Mouse (Mus musculus): ENCODE measurements around the gene Arfgef2. TPM values are rescaled to one million over a fixed set of nuclear protein-coding genes. Genes with fewer than 3 reads are reported as not detected.

The Arfgef2 gene
- polyA plus RNA-seq, 1 experiment from 2014 or later = 3.8 TPM

- Histone ChIP-seq H3K4me1 (replicated peaks; ENCODE audit: control insufficient read depth, insufficient read depth, low read length) (no peaks in the 10 kb centered on the region), H3K36me3 (ENCODE audit: control insufficient read depth, insufficient read depth, low read length) (no peaks in the 10 kb centered on the region), H3K27me3 (ENCODE audit: control insufficient read depth, insufficient read depth, low read length) (no peaks in the 10 kb centered on the region), H3K4me3 (ENCODE audit: low read depth, low read length) (no peak overlapping the region), H3K9ac (ENCODE audit: low read depth, low read length) (no peak overlapping the region), H3K4me2 (replicated peaks; ENCODE audit: low read depth, low read length) (no peak overlapping the region), H3K9me3 (ENCODE audit: control insufficient read depth, low read length) (no peaks in the 10 kb centered on the region), H3K27ac (ENCODE audit: low read depth, low read length) (no peak overlapping the region)
- ATAC-seq (ENCODE audit: low FRiP score) (no peak), DNase-seq (ENCODE audit: low spot score) (no peak)
- WGBS = 95% methylated on average over 6 of the region's 6 CpGs
These were observed 70.2 kb downstream of the Arfgef2 start for GRCm38 (mm10) chr2:166875561-166875960.

GRCm38 (mm10) chr2:166876331-166876730 lies 70.9 kb downstream of the Arfgef2 start:
- no peaks in the 10 kb centered on the region for H3K9me3 ChIP-seq (ENCODE audit: control insufficient read depth, low read length)
- no peak overlapping the region for H3K4me2 ChIP-seq (replicated peaks; ENCODE audit: low read depth, low read length)
- H3K27ac ChIP-seq (ENCODE audit: low read depth, low read length) = no peak overlapping the region
- H3K4me1 ChIP-seq (replicated peaks; ENCODE audit: control insufficient read depth, insufficient read depth, low read length) = no peaks in the 10 kb centered on the region
- H3K36me3 ChIP-seq (ENCODE audit: control insufficient read depth, insufficient read depth, low read length) = no peaks in the 10 kb centered on the region
- H3K27me3 ChIP-seq (ENCODE audit: control insufficient read depth, insufficient read depth, low read length) = no peaks in the 10 kb centered on the region
- H3K9ac ChIP-seq (ENCODE audit: low read depth, low read length) = no peak overlapping the region
- no peak for DNase-seq (ENCODE audit: low spot score)
- WGBS = 90% methylated on average over 10 of the region's 10 CpGs
- ATAC-seq (ENCODE audit: low FRiP score) = no peak
- H3K4me3 ChIP-seq (ENCODE audit: low read depth, low read length) = no peak overlapping the region

- no peaks in the 10 kb centered on the region for H3K27me3 ChIP-seq (ENCODE audit: control insufficient read depth, insufficient read depth, low read length)
- no peaks in the 10 kb centered on the region for H3K9me3 ChIP-seq (ENCODE audit: control insufficient read depth, low read length)
- H3K4me3 ChIP-seq (ENCODE audit: low read depth, low read length) = no peak overlapping the region
- DNase-seq (ENCODE audit: low spot score) (no peak), ATAC-seq (ENCODE audit: low FRiP score) (no peak)
- no peaks in the 10 kb centered on the region for H3K4me1 ChIP-seq (replicated peaks; ENCODE audit: control insufficient read depth, insufficient read depth, low read length)
- no peak overlapping the region for H3K4me2 ChIP-seq (replicated peaks; ENCODE audit: low read depth, low read length)
- H3K36me3 ChIP-seq (ENCODE audit: control insufficient read depth, insufficient read depth, low read length) = no peaks in the 10 kb centered on the region
- WGBS = 89% methylated on average over 7 of the region's 7 CpGs
- no peak overlapping the region for H3K27ac ChIP-seq (ENCODE audit: low read depth, low read length)
- H3K9ac ChIP-seq (ENCODE audit: low read depth, low read length) = no peak overlapping the region
These were observed 79.7 kb downstream of the Arfgef2 start for GRCm38 (mm10) chr2:166885066-166885465.

GRCm38 (mm10) chr2:166885619-166886018 lies 80.2 kb downstream of the Arfgef2 start:
- H3K9me3 ChIP-seq (ENCODE audit: control insufficient read depth, low read length) = no peaks in the 10 kb centered on the region
- H3K27me3 ChIP-seq (ENCODE audit: control insufficient read depth, insufficient read depth, low read length) = no peaks in the 10 kb centered on the region
- H3K9ac ChIP-seq (ENCODE audit: low read depth, low read length) = no peak overlapping the region
- DNase-seq (ENCODE audit: low spot score) (no peak), ATAC-seq (ENCODE audit: low FRiP score) (no peak)
- H3K27ac ChIP-seq (ENCODE audit: low read depth, low read length) = no peak overlapping the region
- no peak overlapping the region for H3K4me2 ChIP-seq (replicated peaks; ENCODE audit: low read depth, low read length)
- no peak overlapping the region for H3K4me3 ChIP-seq (ENCODE audit: low read depth, low read length)
- H3K36me3 ChIP-seq (ENCODE audit: control insufficient read depth, insufficient read depth, low read length) = no peaks in the 10 kb centered on the region
- no peaks in the 10 kb centered on the region for H3K4me1 ChIP-seq (replicated peaks; ENCODE audit: control insufficient read depth, insufficient read depth, low read length)
- WGBS = 78% methylated on average over 10 of the region's 10 CpGs

- no peak overlapping the region for H3K27ac ChIP-seq (ENCODE audit: low read depth, low read length)
- 89% methylated on average over 3 of the region's 3 CpGs for WGBS
- H3K9me3 ChIP-seq (ENCODE audit: control insufficient read depth, low read length) = no peaks in the 10 kb centered on the region
- no peak overlapping the region for H3K4me2 ChIP-seq (replicated peaks; ENCODE audit: low read depth, low read length)
- H3K4me1 ChIP-seq (replicated peaks; ENCODE audit: control insufficient read depth, insufficient read depth, low read length) = no peaks in the 10 kb centered on the region
- H3K27me3 ChIP-seq (ENCODE audit: control insufficient read depth, insufficient read depth, low read length) = no peaks in the 10 kb centered on the region
- no peaks in the 10 kb centered on the region for H3K36me3 ChIP-seq (ENCODE audit: control insufficient read depth, insufficient read depth, low read length)
- no peak overlapping the region for H3K4me3 ChIP-seq (ENCODE audit: low read depth, low read length)
- H3K9ac ChIP-seq (ENCODE audit: low read depth, low read length) = no peak overlapping the region
- DNase-seq (ENCODE audit: low spot score) = no peak
- no peak for ATAC-seq (ENCODE audit: low FRiP score)
These were observed 80.8 kb downstream of the Arfgef2 start for GRCm38 (mm10) chr2:166886231-166886630.

GRCm38 (mm10) chr2:166887816-166888215 lies 82.4 kb downstream of the Arfgef2 start:
- Histone ChIP-seq H3K4me2 (replicated peaks; ENCODE audit: low read depth, low read length) (no peak overlapping the region), H3K4me1 (replicated peaks; ENCODE audit: control insufficient read depth, insufficient read depth, low read length) (no peaks in the 10 kb centered on the region), H3K27me3 (ENCODE audit: control insufficient read depth, insufficient read depth, low read length) (no peaks in the 10 kb centered on the region), H3K27ac (ENCODE audit: low read depth, low read length) (no peak overlapping the region), H3K9me3 (ENCODE audit: control insufficient read depth, low read length) (no peaks in the 10 kb centered on the region), H3K36me3 (ENCODE audit: control insufficient read depth, insufficient read depth, low read length) (no peaks in the 10 kb centered on the region), H3K9ac (ENCODE audit: low read depth, low read length) (no peak overlapping the region), H3K4me3 (ENCODE audit: low read depth, low read length) (no peak overlapping the region)
- WGBS = 33% methylated on average over 11 of the region's 11 CpGs
- ATAC-seq (ENCODE audit: low FRiP score) (no peak), DNase-seq (ENCODE audit: low spot score) (peak; percentile 50)

GRCm38 (mm10) chr2:166891366-166891880 lies 86.0 kb downstream of the Arfgef2 start:
- no peak overlapping the region for H3K4me3 ChIP-seq (ENCODE audit: low read depth, low read length)
- H3K4me1 ChIP-seq (replicated peaks; ENCODE audit: control insufficient read depth, insufficient read depth, low read length) = no peaks in the 10 kb centered on the region
- 0 out of 2 replicates have a peak, but pooled peaks cover 2% of the 10 kb centered on the region for H3K36me3 ChIP-seq (ENCODE audit: control insufficient read depth, insufficient read depth, low read length)
- no peak overlapping the region for H3K4me2 ChIP-seq (replicated peaks; ENCODE audit: low read depth, low read length)
- H3K9me3 ChIP-seq (ENCODE audit: control insufficient read depth, low read length) = no peaks in the 10 kb centered on the region
- 75% methylated on average over 9 of the region's 9 CpGs for WGBS
- no peaks in the 10 kb centered on the region for H3K27me3 ChIP-seq (ENCODE audit: control insufficient read depth, insufficient read depth, low read length)
- ATAC-seq (ENCODE audit: low FRiP score) = no peak
- no peak overlapping the region for H3K27ac ChIP-seq (ENCODE audit: low read depth, low read length)
- DNase-seq (ENCODE audit: low spot score) = no peak
- H3K9ac ChIP-seq (ENCODE audit: low read depth, low read length) = no peak overlapping the region

GRCm38 (mm10) chr2:166892158-166892680 lies 86.8 kb downstream of the Arfgef2 start:
- WGBS = 93% methylated on average over 8 of the region's 8 CpGs
- ATAC-seq (ENCODE audit: low FRiP score) = no peak

GRCm38 (mm10) chr2:166893036-166893435 lies 87.6 kb downstream of the Arfgef2 start:
- Histone ChIP-seq H3K27ac (ENCODE audit: low read depth, low read length) (no peak overlapping the region), H3K4me3 (ENCODE audit: low read depth, low read length) (no peak overlapping the region), H3K4me1 (replicated peaks; ENCODE audit: control insufficient read depth, insufficient read depth, low read length) (no peaks in the 10 kb centered on the region), H3K36me3 (ENCODE audit: control insufficient read depth, insufficient read depth, low read length) (0 out of 2 replicates have a peak, but pooled peaks cover 2% of the 10 kb centered on the region), H3K27me3 (ENCODE audit: control insufficient read depth, insufficient read depth, low read length) (no peaks in the 10 kb centered on the region), H3K9me3 (ENCODE audit: control insufficient read depth, low read length) (no peaks in the 10 kb centered on the region), H3K4me2 (replicated peaks; ENCODE audit: low read depth, low read length) (no peak overlapping the region), H3K9ac (ENCODE audit: low read depth, low read length) (no peak overlapping the region)
- WGBS = 97% methylated on average over 5 of the region's 5 CpGs
- ATAC-seq (ENCODE audit: low FRiP score) (no peak), DNase-seq (ENCODE audit: low spot score) (no peak)

More at GRCm38 (mm10) chr2:166892158-166892680, 86.8 kb downstream of the Arfgef2 start:
- H3K36me3 ChIP-seq (ENCODE audit: control insufficient read depth, insufficient read depth, low read length) = 0 out of 2 replicates have a peak, but pooled peaks cover 2% of the 10 kb centered on the region
- H3K4me3 ChIP-seq (ENCODE audit: low read depth, low read length) = no peak overlapping the region
- no peaks in the 10 kb centered on the region for H3K9me3 ChIP-seq (ENCODE audit: control insufficient read depth, low read length)
- H3K4me2 ChIP-seq (replicated peaks; ENCODE audit: low read depth, low read length) = no peak overlapping the region
- DNase-seq (ENCODE audit: low spot score) = no peak
- H3K27ac ChIP-seq (ENCODE audit: low read depth, low read length) = no peak overlapping the region
- H3K27me3 ChIP-seq (ENCODE audit: control insufficient read depth, insufficient read depth, low read length) = no peaks in the 10 kb centered on the region
- H3K9ac ChIP-seq (ENCODE audit: low read depth, low read length) = no peak overlapping the region
- H3K4me1 ChIP-seq (replicated peaks; ENCODE audit: control insufficient read depth, insufficient read depth, low read length) = no peaks in the 10 kb centered on the region
